Mouse (Mus musculus): ENCODE measurements around the gene Amdhd1. TPM values are rescaled to one million over a fixed set of nuclear protein-coding genes. Genes with fewer than 3 reads are reported as not detected.

Gene Amdhd1
- polyA plus RNA-seq, 1 experiment from 2014 or later: 0.51 TPM

- no peaks in the 10 kb centered on the region for H3K9me3 ChIP-seq (replicated peaks)
- H3K4me1 ChIP-seq (replicated peaks): peaks cover 17% of the 10 kb centered on the region
- H3K4me3 ChIP-seq: peak within 1 kb of the TSS; percentile 45
- no peaks in the 10 kb centered on the region for H3K36me3 ChIP-seq
- peak within 1 kb of the TSS; percentile 8; the same call in 1 of the 2 replicates for H3K27ac ChIP-seq (ENCODE audit: poor library complexity, severe bottlenecking)
- peak within 1 kb of the TSS; percentile 79 for H3K4me2 ChIP-seq
- 59% methylated on average over 17 of the region's 17 CpGs for WGBS
- no peak for ATAC-seq (ENCODE audit: insufficient number of reproducible peaks, low FRiP score)
- H3K27me3 ChIP-seq (replicated peaks): peaks cover 21% of the 10 kb centered on the region
- H3K9ac ChIP-seq: peak within 1 kb of the TSS; percentile 62
Observed at GRCm38 (mm10) chr10:93540431-93541210, 788 bp upstream of the Amdhd1 start, which contains the start of gene Ccdc38. Ccdc38 (plus strand) TSS chr10:93540632.

- Histone ChIP-seq H3K4me1 (replicated peaks) (peaks cover 20% of the 10 kb centered on the region), H3K27me3 (replicated peaks) (peaks cover 38% of the 10 kb centered on the region), H3K36me3 (no peaks in the 10 kb centered on the region), H3K9me3 (replicated peaks) (no peaks in the 10 kb centered on the region), H3K27ac (ENCODE audit: poor library complexity, severe bottlenecking) (no peak overlapping the region), H3K4me3 (no peak overlapping the region), H3K9ac (no peak overlapping the region), H3K4me2 (no peak overlapping the region)
- no peak for ATAC-seq (ENCODE audit: insufficient number of reproducible peaks, low FRiP score)
- WGBS: 74% methylated on average over 6 of the region's 6 CpGs
Observed at GRCm38 (mm10) chr10:93538818-93539217, 1.0 kb downstream of the Amdhd1 start.

GRCm38 (mm10) chr10:93538287-93538686 lies 1.5 kb downstream of the Amdhd1 start:
- WGBS: 82% methylated on average over 2 of the region's 2 CpGs
- Histone ChIP-seq H3K4me1 (replicated peaks) (peaks cover 20% of the 10 kb centered on the region), H3K27ac (ENCODE audit: poor library complexity, severe bottlenecking) (no peak overlapping the region), H3K9me3 (replicated peaks) (no peaks in the 10 kb centered on the region), H3K27me3 (replicated peaks) (peaks cover 38% of the 10 kb centered on the region), H3K9ac (no peak overlapping the region), H3K4me3 (no peak overlapping the region), H3K36me3 (no peaks in the 10 kb centered on the region), H3K4me2 (no peak overlapping the region)
- ATAC-seq (ENCODE audit: insufficient number of reproducible peaks, low FRiP score): no peak

GRCm38 (mm10) chr10:93525329-93525728 lies 14.5 kb downstream of the Amdhd1 start:
- no peaks in the 10 kb centered on the region for H3K27me3 ChIP-seq (replicated peaks)
- no peak overlapping the region for H3K27ac ChIP-seq (ENCODE audit: poor library complexity, severe bottlenecking)
- H3K36me3 ChIP-seq: no peaks in the 10 kb centered on the region
- H3K4me2 ChIP-seq: no peak overlapping the region
- H3K4me3 ChIP-seq: no peak overlapping the region
- no peak overlapping the region for H3K9ac ChIP-seq
- ATAC-seq (ENCODE audit: insufficient number of reproducible peaks, low FRiP score): no peak
- H3K9me3 ChIP-seq (replicated peaks): peaks cover 6% of the 10 kb centered on the region; the same call in 1 of the 2 replicates
- WGBS: 85% methylated on average over 1 of the region's 1 CpGs
- H3K4me1 ChIP-seq (replicated peaks): no peaks in the 10 kb centered on the region

GRCm38 (mm10) chr10:93520994-93521393 lies 18.8 kb downstream of the Amdhd1 start:
- Histone ChIP-seq H3K27me3 (replicated peaks) (no peaks in the 10 kb centered on the region), H3K9ac (no peak overlapping the region), H3K27ac (ENCODE audit: poor library complexity, severe bottlenecking) (no peak overlapping the region), H3K4me1 (replicated peaks) (no peaks in the 10 kb centered on the region), H3K4me3 (no peak overlapping the region), H3K4me2 (no peak overlapping the region), H3K9me3 (replicated peaks) (no peaks in the 10 kb centered on the region), H3K36me3 (no peaks in the 10 kb centered on the region)
- WGBS: 50% methylated on average over 4 of the region's 4 CpGs
- no peak for ATAC-seq (ENCODE audit: insufficient number of reproducible peaks, low FRiP score)

GRCm38 (mm10) chr10:93519756-93520155 lies 20.1 kb downstream of the Amdhd1 start:
- WGBS: 54% methylated on average over 5 of the region's 5 CpGs
- Histone ChIP-seq H3K27ac (ENCODE audit: poor library complexity, severe bottlenecking) (no peak overlapping the region), H3K4me3 (no peak overlapping the region), H3K27me3 (replicated peaks) (no peaks in the 10 kb centered on the region), H3K36me3 (no peaks in the 10 kb centered on the region), H3K4me2 (no peak overlapping the region), H3K4me1 (replicated peaks) (no peaks in the 10 kb centered on the region), H3K9me3 (replicated peaks) (no peaks in the 10 kb centered on the region), H3K9ac (no peak overlapping the region)
- ATAC-seq (ENCODE audit: insufficient number of reproducible peaks, low FRiP score): no peak

- no peak overlapping the region for H3K4me3 ChIP-seq
- H3K4me1 ChIP-seq (replicated peaks): no peaks in the 10 kb centered on the region
- H3K9me3 ChIP-seq (replicated peaks): no peaks in the 10 kb centered on the region
- no peaks in the 10 kb centered on the region for H3K36me3 ChIP-seq
- 84% methylated on average over 8 of the region's 8 CpGs for WGBS
- no peaks in the 10 kb centered on the region for H3K27me3 ChIP-seq (replicated peaks)
- H3K4me2 ChIP-seq: no peak overlapping the region
- no peak overlapping the region for H3K27ac ChIP-seq (ENCODE audit: poor library complexity, severe bottlenecking)
- H3K9ac ChIP-seq: no peak overlapping the region
- no peak for ATAC-seq (ENCODE audit: insufficient number of reproducible peaks, low FRiP score)
Observed at GRCm38 (mm10) chr10:93519159-93519558, 20.7 kb downstream of the Amdhd1 start.

GRCm38 (mm10) chr10:93518620-93519019 lies 21.2 kb downstream of the Amdhd1 start:
- WGBS: 78% methylated on average over 2 of the region's 2 CpGs
- Histone ChIP-seq H3K9ac (no peak overlapping the region), H3K4me3 (no peak overlapping the region), H3K4me1 (replicated peaks) (no peaks in the 10 kb centered on the region), H3K36me3 (no peaks in the 10 kb centered on the region), H3K27me3 (replicated peaks) (no peaks in the 10 kb centered on the region), H3K9me3 (replicated peaks) (no peaks in the 10 kb centered on the region), H3K4me2 (no peak overlapping the region), H3K27ac (ENCODE audit: poor library complexity, severe bottlenecking) (no peak overlapping the region)
- ATAC-seq (ENCODE audit: insufficient number of reproducible peaks, low FRiP score): no peak

GRCm38 (mm10) chr10:93518186-93518585 lies 21.6 kb downstream of the Amdhd1 start:
- H3K27me3 ChIP-seq (replicated peaks): no peaks in the 10 kb centered on the region
- H3K9ac ChIP-seq: no peak overlapping the region
- H3K36me3 ChIP-seq: no peaks in the 10 kb centered on the region
- H3K4me2 ChIP-seq: no peak overlapping the region
- H3K9me3 ChIP-seq (replicated peaks): no peaks in the 10 kb centered on the region
- H3K4me3 ChIP-seq: no peak overlapping the region
- 87% methylated on average over 4 of the region's 4 CpGs for WGBS
- no peak overlapping the region for H3K27ac ChIP-seq (ENCODE audit: poor library complexity, severe bottlenecking)
- no peaks in the 10 kb centered on the region for H3K4me1 ChIP-seq (replicated peaks)
- ATAC-seq (ENCODE audit: insufficient number of reproducible peaks, low FRiP score): no peak

- WGBS: 45% methylated on average over 4 of the region's 4 CpGs
- H3K27ac ChIP-seq (ENCODE audit: poor library complexity, severe bottlenecking): no peak overlapping the region
- no peaks in the 10 kb centered on the region for H3K9me3 ChIP-seq (replicated peaks)
- no peaks in the 10 kb centered on the region for H3K4me1 ChIP-seq (replicated peaks)
- no peaks in the 10 kb centered on the region for H3K27me3 ChIP-seq (replicated peaks)
- no peak overlapping the region for H3K4me3 ChIP-seq
- no peak overlapping the region for H3K9ac ChIP-seq
- H3K36me3 ChIP-seq: no peaks in the 10 kb centered on the region
- ATAC-seq (ENCODE audit: insufficient number of reproducible peaks, low FRiP score): no peak
- H3K4me2 ChIP-seq: no peak overlapping the region
Observed at GRCm38 (mm10) chr10:93517754-93518153, 22.1 kb downstream of the Amdhd1 start.

GRCm38 (mm10) chr10:93515927-93516326 lies 23.9 kb downstream of the Amdhd1 start:
- no peak overlapping the region for H3K4me2 ChIP-seq
- no peak for ATAC-seq (ENCODE audit: insufficient number of reproducible peaks, low FRiP score)
- no peaks in the 10 kb centered on the region for H3K9me3 ChIP-seq (replicated peaks)
- H3K27me3 ChIP-seq (replicated peaks): no peaks in the 10 kb centered on the region
- no peak overlapping the region for H3K9ac ChIP-seq
- no peaks in the 10 kb centered on the region for H3K4me1 ChIP-seq (replicated peaks)
- H3K36me3 ChIP-seq: no peaks in the 10 kb centered on the region
- no peak overlapping the region for H3K4me3 ChIP-seq
- WGBS: 87% methylated on average over 12 of the region's 12 CpGs
- H3K27ac ChIP-seq (ENCODE audit: poor library complexity, severe bottlenecking): no peak overlapping the region

- Histone ChIP-seq H3K9ac (no peak overlapping the region), H3K27me3 (replicated peaks) (no peaks in the 10 kb centered on the region), H3K4me2 (no peak overlapping the region), H3K4me1 (replicated peaks) (no peaks in the 10 kb centered on the region), H3K27ac (ENCODE audit: poor library complexity, severe bottlenecking) (no peak overlapping the region), H3K9me3 (replicated peaks) (no peaks in the 10 kb centered on the region), H3K4me3 (no peak overlapping the region), H3K36me3 (no peaks in the 10 kb centered on the region)
- ATAC-seq (ENCODE audit: insufficient number of reproducible peaks, low FRiP score): no peak
- 34% methylated on average over 1 of the region's 1 CpGs for WGBS
Observed at GRCm38 (mm10) chr10:93515419-93515818, 24.4 kb downstream of the Amdhd1 start.
